Mouse (Mus musculus) B cell, adult 62 days (primary cell): ENCODE data around the gene Slc7a10. TPM values are rescaled to one million over a fixed set of nuclear protein-coding genes. Genes with fewer than 3 reads are reported as not detected.

Experiments
- total RNA-seq: library from RNA; stranded (reverse); gene quantifications from 4 replicates; pipeline ENCODE4 v1.2.4, GENCODE M21; 2023

Gene Slc7a10
- total RNA-seq: not detected in 4 replicates

GRCm38 (mm10) chr7:35185889-35186569, at the start of gene Slc7a10:
Slc7a10 (plus strand) TSS chr7:35186385.

GRCm38 (mm10) chr7:35215225-35215624, 29.0 kb downstream of the Slc7a10 start, which contains the start of gene Lrp3:
Lrp3 (minus strand) TSS chr7:35215498.

Other genes with a start within 250 kb of the Slc7a10 start
- 28.6 to 40.5 TPM (median 35.9 TPM) in 4 replicates for gene Cebpg, start 129.8 kb upstream of the Slc7a10 start, total RNA-seq
- 0.39 to 1.6 TPM (median 0.50 TPM) in 4 replicates for gene Cebpa, start 67.1 kb upstream of the Slc7a10 start, total RNA-seq
- not detected in 4 replicates for gene Lrp3, start 29.1 kb downstream of the Slc7a10 start, total RNA-seq
- 17.3 to 20.4 TPM (median 18.0 TPM) in 4 replicates for gene Gpatch1, start 132.1 kb downstream of the Slc7a10 start, total RNA-seq
- gene Rhpn2, start 147.8 kb downstream of the Slc7a10 start, total RNA-seq: 0.17 to 0.56 TPM (median 0.27 TPM) in 4 replicates
- gene Faap24, start 210.5 kb downstream of the Slc7a10 start, total RNA-seq: 10.5 to 14.9 TPM (median 13.4 TPM) in 4 replicates
- gene Cep89, start 210.7 kb downstream of the Slc7a10 start, total RNA-seq: 24.7 to 31.6 TPM (median 28.4 TPM) in 4 replicates